Mouse (Mus musculus): ENCODE data around the gene Rnf183.

Rnf183 gene

DNA sequence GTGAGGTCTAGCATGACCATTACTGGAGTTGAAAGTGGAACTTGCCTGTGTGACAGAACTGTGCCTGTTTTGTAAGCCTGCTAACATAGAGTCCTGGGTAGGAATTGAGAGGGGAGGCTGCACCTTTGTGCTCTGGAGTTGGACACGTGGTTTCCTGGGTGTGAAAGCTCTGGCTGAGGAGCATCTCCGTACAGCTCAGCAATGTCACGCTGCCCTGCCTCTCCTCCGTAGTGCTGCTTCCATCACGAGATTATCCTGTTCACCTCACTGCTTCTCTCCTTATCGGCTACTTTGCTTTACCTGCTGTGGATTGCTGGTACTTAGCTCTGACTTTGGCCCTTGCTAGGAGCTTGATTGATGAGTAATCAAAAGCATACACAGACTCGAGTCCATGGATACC, 51.3 kb downstream of the Rnf183 start:
- no peak for DNase-seq (ENCODE audit: extremely low spot score)

DNA sequence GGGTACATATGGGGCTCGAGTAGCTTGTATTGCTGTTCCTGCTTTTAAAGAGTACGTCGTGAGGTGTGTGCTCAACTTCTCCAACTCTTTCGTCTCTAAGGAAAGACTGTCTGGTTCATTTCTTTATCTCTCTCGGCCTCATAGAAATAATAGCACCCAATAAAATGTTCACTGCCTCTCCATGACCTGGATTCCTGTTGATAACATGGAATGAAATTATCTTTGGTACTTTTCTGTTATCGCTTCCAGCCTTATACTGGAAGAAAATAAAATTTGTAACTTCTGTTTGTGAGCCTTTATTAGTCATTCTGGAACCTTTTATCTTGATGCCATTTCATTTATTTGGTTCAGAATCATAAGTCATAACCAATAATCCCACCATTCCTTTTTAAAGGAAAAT, 51.8 kb downstream of the Rnf183 start:
- DNase-seq (ENCODE audit: extremely low spot score) = no peak

GRCm38 (mm10) chr4:62379724-62380381, 55.2 kb downstream of the Rnf183 start:
- no peak for DNase-seq (ENCODE audit: extremely low spot score)
